Mouse (Mus musculus): Measurements from ENCODE around the gene Zfp458.

Gene Zfp458

DNA sequence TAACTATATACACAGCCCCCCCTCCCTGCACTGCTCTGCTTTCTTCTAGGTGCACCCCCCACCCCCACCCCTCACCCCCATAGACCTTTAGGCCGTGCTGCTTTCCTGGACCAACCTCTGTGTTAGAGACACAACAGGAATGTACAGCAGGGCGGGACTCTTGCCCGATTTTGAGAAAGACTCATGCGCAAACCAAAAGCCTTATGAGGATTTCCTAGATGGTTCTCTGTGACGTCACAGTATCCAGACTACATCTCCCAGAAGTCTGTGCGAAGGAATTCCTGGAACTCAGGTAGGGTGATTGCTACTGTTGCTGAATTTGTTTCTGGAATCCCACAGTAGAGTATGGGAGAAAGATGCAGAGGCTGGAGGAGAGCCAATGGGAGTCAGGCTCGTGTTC lies at the start of gene Zfp458:
Gene Zfp458, minus strand, starts transcription at position 153 of the 400 bp plus-strand sequence.
- in situ Hi-C loops (cut with MboI, MseI): no loop called here

GRCm38 (mm10) chr13:67306718-67307117 lies 28.5 kb upstream of the Zfp458 start:
- in situ Hi-C loops (cut with MboI, MseI): no loop called here

GRCm38 (mm10) chr13:67305822-67306672 lies 27.8 kb upstream of the Zfp458 start, which contains the start of gene Zfp457:
Gene Zfp457 (minus strand): TSS chr13:67306485.
- in situ Hi-C loops (cut with MboI, MseI): no loop called here

- in situ Hi-C loops (cut with MboI, MseI): loop anchor here (5.0 kb wide), 1 partner anchor 92 kb away; no protein-coding TSS in a partner anchor
Measured at GRCm38 (mm10) chr13:67269383-67270065, 8.7 kb downstream of the Zfp458 start.

GRCm38 (mm10) chr13:67268568-67269369 lies 9.5 kb downstream of the Zfp458 start:
- in situ Hi-C loops (cut with MboI, MseI): loop anchor here (5.0 kb wide), 1 partner anchor 91 kb away; no protein-coding TSS in a partner anchor

DNA sequence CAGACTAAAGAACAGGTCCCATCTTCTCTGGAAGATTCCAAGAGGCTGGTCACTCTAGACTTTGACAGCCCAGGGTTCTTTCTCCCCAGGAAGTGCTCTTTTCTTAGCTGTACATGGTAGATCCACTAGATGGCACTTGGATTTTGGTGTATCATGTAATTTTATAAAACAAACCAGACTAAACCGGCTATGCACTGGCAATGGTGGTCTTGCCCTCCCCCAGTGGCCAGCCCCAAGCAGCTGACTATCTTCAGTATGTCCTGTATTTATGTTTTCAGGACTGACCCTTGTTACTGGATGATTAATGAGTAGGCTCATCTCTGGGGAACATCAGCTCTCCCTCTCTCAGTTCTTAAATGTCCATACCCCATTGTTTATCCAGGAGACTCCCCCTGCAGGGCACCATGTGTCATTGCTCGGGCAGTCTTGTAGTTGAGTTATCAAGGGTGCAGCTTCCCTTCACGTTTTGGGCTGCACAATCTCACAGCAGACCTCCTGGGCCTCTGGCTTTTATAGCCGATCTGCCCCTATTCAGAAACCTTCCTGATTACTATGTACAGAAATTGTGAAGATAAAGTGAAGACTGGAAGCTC lies 64.2 kb downstream of the Zfp458 start:
- in situ Hi-C loops (cut with MboI, MseI): no loop called here
